Mouse (Mus musculus) heart, adult 9 months (tissue): ENCODE measurements at regions not wholly inside any gene's neighbourhood (a gene's known extent, or its start where the extent isn't known, plus 50 kb on each side); places are given as distances from the start of the nearest gene placed in this dataset.

ENCODE experiments used
- DNase-seq, 2 experiments: peaks; one replicate each; pipeline ENCODE4 v3.0.0; 2022; ENCODE audit warnings: low spot score in 2 of 2

- no peak for DNase-seq
Measured at GRCm38 (mm10) chr13:92973791-92974190, 129.2 kb downstream of the Mtx3 start.

- peak; percentile 17 to 67 for DNase-seq
Measured at GRCm38 (mm10) chr13:92986719-92987553, 142.4 kb downstream of the Mtx3 start.

DNA sequence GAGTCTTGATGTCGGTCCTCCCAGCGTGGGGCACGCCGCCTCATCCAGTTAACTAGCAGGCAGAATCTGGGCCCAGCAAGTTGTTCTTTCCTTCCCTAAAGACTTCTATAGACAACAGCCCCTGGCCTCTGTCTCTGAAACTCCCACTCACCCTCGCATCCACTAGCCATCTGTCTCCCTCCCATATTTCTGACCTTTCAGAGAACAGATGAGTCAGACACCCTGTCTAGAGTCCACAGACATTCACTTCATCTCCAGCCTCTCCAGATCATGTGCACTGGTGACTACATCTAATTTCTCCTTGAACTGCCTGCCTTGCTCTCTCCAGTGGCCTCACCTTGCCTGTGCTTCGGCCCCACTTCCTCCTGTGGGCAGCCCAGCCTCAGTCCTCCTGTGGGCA, 143.1 kb downstream of the Mtx3 start:
- no peak for DNase-seq

DNA sequence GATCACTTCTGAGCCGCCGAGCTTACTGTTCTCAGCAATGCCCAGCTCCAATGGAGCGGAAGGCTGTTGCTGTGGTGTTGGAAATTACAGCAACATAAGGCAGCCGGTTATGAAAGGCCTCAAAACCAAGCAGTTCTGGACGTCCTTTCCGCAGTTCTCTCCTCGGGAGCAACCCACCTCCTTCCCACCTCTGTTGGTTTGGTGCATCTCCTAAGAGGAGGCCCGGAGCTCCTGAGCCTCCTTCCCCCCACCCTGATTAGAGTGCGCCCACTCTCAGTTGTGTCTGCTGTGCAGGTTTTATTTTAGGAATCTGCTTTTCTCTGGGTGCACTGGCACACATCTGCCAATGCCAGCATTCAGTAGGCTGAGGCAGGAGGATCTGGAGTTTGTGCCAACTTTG, 144.0 kb downstream of the Mtx3 start:
- no peak for DNase-seq

DNA sequence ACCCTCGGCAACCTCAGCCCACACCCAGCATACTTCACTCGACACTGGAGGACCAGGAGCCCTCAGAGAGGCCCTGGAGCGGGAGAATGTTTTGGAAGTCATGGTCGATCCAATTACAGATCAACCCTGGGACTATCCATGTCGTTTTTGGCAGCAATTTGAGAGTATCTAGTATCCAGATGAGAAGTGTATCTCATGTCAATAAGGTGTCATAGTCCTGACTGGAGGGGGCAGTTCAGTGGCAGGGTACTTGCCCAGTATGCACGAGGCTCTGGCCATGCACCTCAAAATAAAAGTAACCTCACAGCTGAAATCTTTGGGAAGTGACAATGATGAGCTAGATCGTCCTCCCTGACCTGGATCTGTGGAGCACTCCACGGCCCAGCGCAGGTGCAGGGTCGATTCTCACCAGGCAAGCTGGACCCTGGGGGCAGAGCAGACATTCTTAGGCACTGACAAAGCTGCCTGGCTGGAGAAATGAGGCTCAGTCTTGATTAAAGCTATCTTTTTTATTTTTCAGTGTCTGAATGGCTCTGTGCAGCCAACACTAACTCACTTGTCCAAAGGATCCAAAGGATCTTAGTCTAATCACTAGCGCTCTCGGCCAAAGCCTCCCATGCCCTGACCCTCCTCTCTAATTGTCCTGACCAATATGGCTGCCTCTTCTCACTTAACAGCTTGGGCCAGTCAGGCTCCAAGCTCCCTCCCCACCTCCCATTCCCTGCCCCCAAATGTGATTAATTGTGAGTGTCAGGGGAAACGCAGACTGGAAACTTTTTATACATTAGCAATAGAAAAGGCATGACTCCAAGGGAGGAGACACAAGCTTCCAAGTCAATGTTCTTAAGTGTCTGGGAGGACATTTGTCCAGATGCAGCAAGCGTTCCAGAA, 146.0 kb downstream of the Mtx3 start:
- DNase-seq, result no peak
